Mouse (Mus musculus) ES-CJ7 (cell line): ENCODE measurements around the gene Kcng1.
A peak's percentile ranks its signal among the peaks of the same experiment; 100 is the strongest.

Experiments used
- DNase-seq: peaks from one replicate; pipeline ENCODE4 v3.0.0; 2011; ENCODE audit warnings: low read depth, low spot score

Kcng1 gene

GRCm38 (mm10) chr2:168260124-168260523, 21.4 kb downstream of the Kcng1 start:
- DNase-seq, result no peak

- no peak for DNase-seq
Observed at GRCm38 (mm10) chr2:168259046-168259445, 22.5 kb downstream of the Kcng1 start.

GRCm38 (mm10) chr2:168257188-168257587, 24.3 kb downstream of the Kcng1 start:
- no peak for DNase-seq

GRCm38 (mm10) chr2:168256506-168256905, 25.0 kb downstream of the Kcng1 start:
- no peak for DNase-seq

GRCm38 (mm10) chr2:168253822-168254221, 27.7 kb downstream of the Kcng1 start:
- no peak for DNase-seq

- DNase-seq, result peak; percentile 98
Observed at GRCm38 (mm10) chr2:168252639-168253292, 28.8 kb downstream of the Kcng1 start.

GRCm38 (mm10) chr2:168250270-168250669, 31.3 kb downstream of the Kcng1 start:
- peak; percentile 93 for DNase-seq

- DNase-seq, result peak; percentile 81
Observed at GRCm38 (mm10) chr2:168248856-168249245, 32.7 kb downstream of the Kcng1 start.

- no peak for DNase-seq
Observed at GRCm38 (mm10) chr2:168248167-168248855, 33.2 kb downstream of the Kcng1 start.

GRCm38 (mm10) chr2:168245571-168245970, 36.0 kb downstream of the Kcng1 start:
- DNase-seq, result peak; percentile 48

- no peak for DNase-seq
Observed at GRCm38 (mm10) chr2:168243278-168243677, 38.3 kb downstream of the Kcng1 start.

- no peak for DNase-seq
Observed at GRCm38 (mm10) chr2:168242841-168243240, 38.7 kb downstream of the Kcng1 start.

GRCm38 (mm10) chr2:168238335-168238734, 43.2 kb downstream of the Kcng1 start:
- DNase-seq, result no peak

- peak; percentile 91 for DNase-seq
Observed at GRCm38 (mm10) chr2:168233286-168233685, 48.2 kb downstream of the Kcng1 start.

- DNase-seq, result no peak
Observed at GRCm38 (mm10) chr2:168231471-168231829, 50.1 kb downstream of the Kcng1 start.

- DNase-seq, result no peak
Observed at GRCm38 (mm10) chr2:168230773-168231470, 50.6 kb downstream of the Kcng1 start.

- peak; percentile 81 for DNase-seq
Observed at GRCm38 (mm10) chr2:168230026-168230728, 51.4 kb downstream of the Kcng1 start, which contains the start of the genes Gm20716, Dpm1 and Mocs3. Gm20716 (minus strand) TSS chr2:168230364. Dpm1 (minus strand) TSS chr2:168230591. Mocs3 (plus strand) TSS chr2:168230622.

GRCm38 (mm10) chr2:168229116-168230025, 52.2 kb downstream of the Kcng1 start:
- no peak for DNase-seq

GRCm38 (mm10) chr2:168223326-168223725, 58.2 kb downstream of the Kcng1 start:
- DNase-seq, result no peak

- DNase-seq, result peak; percentile 95
Observed at GRCm38 (mm10) chr2:168213788-168214397, 67.6 kb downstream of the Kcng1 start.
